Mouse (Mus musculus): ENCODE results near the gene Ackr3. TPM values are rescaled to one million over a fixed set of nuclear protein-coding genes. Genes with fewer than 3 reads are reported as not detected.

Ackr3 gene
- polyA plus RNA-seq, 1 experiment from 2014 or later: 31.9 TPM

- Histone ChIP-seq H3K4me3 (replicated peaks) (no peak overlapping the region), H3K27ac (replicated peaks) (no peak overlapping the region), H3K27me3 (no peaks in the 10 kb centered on the region), H3K9me3 (replicated peaks) (no peaks in the 10 kb centered on the region), H3K4me1 (peaks cover 9% of the 10 kb centered on the region), H3K9ac (no peak overlapping the region), H3K36me3 (no peaks in the 10 kb centered on the region), H3K4me2 (replicated peaks) (no peak overlapping the region)
- ATAC-seq (ENCODE audit: insufficient number of reproducible peaks, low FRiP score, low TSS enrichment, low read depth): no peak
- 74% methylated on average over 11 of the region's 11 CpGs for WGBS
Observed at GRCm38 (mm10) chr1:90260704-90261581, 57.2 kb downstream of the Ackr3 start.

- ATAC-seq (ENCODE audit: insufficient number of reproducible peaks, low FRiP score, low TSS enrichment, low read depth): no peak
- no peak overlapping the region for H3K4me3 ChIP-seq (replicated peaks)
- no peaks in the 10 kb centered on the region for H3K36me3 ChIP-seq
- peaks cover 9% of the 10 kb centered on the region for H3K4me1 ChIP-seq
- H3K27me3 ChIP-seq: no peaks in the 10 kb centered on the region
- no peaks in the 10 kb centered on the region for H3K9me3 ChIP-seq (replicated peaks)
- 77% methylated on average over 8 of the region's 8 CpGs for WGBS
- no peak overlapping the region for H3K4me2 ChIP-seq (replicated peaks)
- no peak overlapping the region for H3K9ac ChIP-seq
- H3K27ac ChIP-seq (replicated peaks): no peak overlapping the region
Observed at GRCm38 (mm10) chr1:90262380-90262779, 58.6 kb downstream of the Ackr3 start.

Other genes with a start within 250 kb of the Ackr3 start
- 0.09 TPM in 1 of 2 replicates, not detected in the other for gene Asb18, start 189.3 kb upstream of the Ackr3 start, polyA plus RNA-seq (2015; fragmentation: Nextera tagmentation; extraction: Ambion mirVana)
- 2.5 and 6.9 TPM in 2 replicates for gene Iqca, start 50.6 kb upstream of the Ackr3 start, polyA plus RNA-seq (2015; fragmentation: Nextera tagmentation; extraction: Ambion mirVana)